Mouse (Mus musculus): ENCODE data around the gene Mtif2. TPM values are rescaled to one million over a fixed set of nuclear protein-coding genes. Genes with fewer than 3 reads are reported as not detected.

Gene Mtif2
- polyA plus RNA-seq (2015; fragmentation: Nextera tagmentation; extraction: Ambion mirVana) = 41.8 and 42.8 TPM in 2 replicates

DNA sequence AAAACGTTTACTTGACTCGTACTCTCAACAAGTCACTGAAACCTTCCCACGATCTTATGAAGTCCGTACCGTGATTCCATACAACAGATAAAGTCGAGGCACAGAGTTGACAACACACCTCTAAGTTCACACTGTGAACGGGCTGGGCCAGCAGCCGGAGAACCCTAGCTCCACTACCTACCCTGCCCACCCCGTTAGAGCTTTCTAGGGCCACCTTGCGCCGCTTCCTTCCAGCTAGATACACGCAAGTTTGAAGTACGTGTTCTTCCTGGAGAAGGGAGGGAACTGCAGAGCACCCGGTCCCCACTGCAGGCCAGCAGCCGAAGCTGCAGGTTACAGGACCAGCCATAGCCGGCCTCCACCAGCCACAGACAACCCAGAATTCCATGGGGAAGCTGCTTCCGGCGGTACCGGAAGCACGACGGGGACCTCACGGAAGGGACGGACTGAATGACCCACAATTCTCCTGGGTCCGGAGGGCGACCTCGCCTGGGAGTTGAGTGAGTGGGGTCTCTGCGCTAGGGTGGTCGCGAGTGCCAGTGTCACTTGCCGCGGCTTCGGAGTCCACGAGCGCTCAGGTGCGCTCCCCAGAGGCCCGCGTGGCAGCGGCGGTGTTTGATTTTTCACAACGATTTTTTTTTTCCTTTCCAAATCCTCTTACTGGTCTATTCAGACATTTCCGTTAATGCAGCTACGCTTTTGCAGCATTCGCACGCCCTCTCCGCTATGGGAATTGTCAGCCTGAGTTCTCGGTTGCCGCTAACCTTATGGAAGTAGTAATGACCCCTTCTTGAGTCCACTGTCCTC lies at the start of gene Mtif2:
Gene Mtif2, plus strand, starts transcription at position 421 of the 807 bp plus-strand sequence.
- Histone ChIP-seq H3K4me2 (replicated peaks) (peak within 1 kb of the TSS; percentile 67), H3K9ac (peak within 1 kb of the TSS; percentile 82), H3K4me1 (peaks cover 6% of the 10 kb centered on the region; the same call in 1 of the 2 replicates), H3K36me3 (peaks cover 10% of the 10 kb centered on the region), H3K4me3 (replicated peaks) (peak within 1 kb of the TSS; percentile 72), H3K9me3 (replicated peaks) (no peaks in the 10 kb centered on the region), H3K27ac (replicated peaks) (peak within 1 kb of the TSS; percentile 84), H3K27me3 (no peaks in the 10 kb centered on the region)
- ATAC-seq (ENCODE audit: insufficient number of reproducible peaks, low FRiP score, low TSS enrichment, low read depth) = peak; percentile 91
- WGBS = 2% methylated on average over 47 of the region's 47 CpGs

DNA sequence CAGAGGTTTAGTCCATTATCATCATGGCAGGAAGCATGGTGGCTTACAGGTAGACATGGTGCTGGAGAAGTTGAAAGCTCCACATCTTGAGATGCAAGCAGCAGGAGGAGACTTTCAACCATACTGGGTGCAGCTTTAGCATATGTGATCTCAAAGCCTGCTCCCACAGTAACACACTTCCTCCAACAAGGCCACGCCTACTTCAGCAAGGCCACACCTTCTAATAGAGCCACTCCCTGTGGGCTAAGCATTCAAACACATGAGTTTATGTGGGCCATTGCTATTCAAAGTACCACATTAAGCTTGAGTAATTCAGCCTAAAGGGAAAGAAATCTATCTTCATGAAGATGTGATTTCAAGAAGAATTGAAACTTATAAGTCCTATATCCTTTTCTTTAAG lies 33.1 kb upstream of the Mtif2 start:
- H3K4me2 ChIP-seq (replicated peaks) = no peak overlapping the region
- H3K27ac ChIP-seq (replicated peaks) = no peak overlapping the region
- H3K4me1 ChIP-seq = no peaks in the 10 kb centered on the region
- H3K9me3 ChIP-seq (replicated peaks) = no peaks in the 10 kb centered on the region
- no peak overlapping the region for H3K4me3 ChIP-seq (replicated peaks)
- 93% methylated on average over 1 of the region's 1 CpGs for WGBS
- peaks cover 10% of the 10 kb centered on the region for H3K36me3 ChIP-seq
- no peak for ATAC-seq (ENCODE audit: insufficient number of reproducible peaks, low FRiP score, low TSS enrichment, low read depth)
- H3K9ac ChIP-seq = no peak overlapping the region
- no peaks in the 10 kb centered on the region for H3K27me3 ChIP-seq

GRCm38 (mm10) chr11:29496962-29497361 lies 29.2 kb upstream of the Mtif2 start:
- no peaks in the 10 kb centered on the region for H3K4me1 ChIP-seq
- no peak for ATAC-seq (ENCODE audit: insufficient number of reproducible peaks, low FRiP score, low TSS enrichment, low read depth)
- 86% methylated on average over 3 of the region's 3 CpGs for WGBS
- H3K4me3 ChIP-seq (replicated peaks) = no peak overlapping the region
- H3K9me3 ChIP-seq (replicated peaks) = no peaks in the 10 kb centered on the region
- H3K9ac ChIP-seq = no peak overlapping the region
- no peak overlapping the region for H3K4me2 ChIP-seq (replicated peaks)
- no peak overlapping the region for H3K27ac ChIP-seq (replicated peaks)
- no peaks in the 10 kb centered on the region for H3K27me3 ChIP-seq
- peaks cover 17% of the 10 kb centered on the region; the same call in 1 of the 2 replicates for H3K36me3 ChIP-seq

GRCm38 (mm10) chr11:29503948-29504893 lies 22.0 kb upstream of the Mtif2 start:
- no peak overlapping the region for H3K4me2 ChIP-seq (replicated peaks)
- no peak overlapping the region for H3K9ac ChIP-seq
- no peaks in the 10 kb centered on the region for H3K27me3 ChIP-seq
- H3K36me3 ChIP-seq = peaks cover 29% of the 10 kb centered on the region
- ATAC-seq (ENCODE audit: insufficient number of reproducible peaks, low FRiP score, low TSS enrichment, low read depth) = no peak
- H3K4me1 ChIP-seq = no peaks in the 10 kb centered on the region
- H3K9me3 ChIP-seq (replicated peaks) = no peaks in the 10 kb centered on the region
- no peak overlapping the region for H3K27ac ChIP-seq (replicated peaks)
- WGBS = 87% methylated on average over 10 of the region's 10 CpGs
- no peak overlapping the region for H3K4me3 ChIP-seq (replicated peaks)

DNA sequence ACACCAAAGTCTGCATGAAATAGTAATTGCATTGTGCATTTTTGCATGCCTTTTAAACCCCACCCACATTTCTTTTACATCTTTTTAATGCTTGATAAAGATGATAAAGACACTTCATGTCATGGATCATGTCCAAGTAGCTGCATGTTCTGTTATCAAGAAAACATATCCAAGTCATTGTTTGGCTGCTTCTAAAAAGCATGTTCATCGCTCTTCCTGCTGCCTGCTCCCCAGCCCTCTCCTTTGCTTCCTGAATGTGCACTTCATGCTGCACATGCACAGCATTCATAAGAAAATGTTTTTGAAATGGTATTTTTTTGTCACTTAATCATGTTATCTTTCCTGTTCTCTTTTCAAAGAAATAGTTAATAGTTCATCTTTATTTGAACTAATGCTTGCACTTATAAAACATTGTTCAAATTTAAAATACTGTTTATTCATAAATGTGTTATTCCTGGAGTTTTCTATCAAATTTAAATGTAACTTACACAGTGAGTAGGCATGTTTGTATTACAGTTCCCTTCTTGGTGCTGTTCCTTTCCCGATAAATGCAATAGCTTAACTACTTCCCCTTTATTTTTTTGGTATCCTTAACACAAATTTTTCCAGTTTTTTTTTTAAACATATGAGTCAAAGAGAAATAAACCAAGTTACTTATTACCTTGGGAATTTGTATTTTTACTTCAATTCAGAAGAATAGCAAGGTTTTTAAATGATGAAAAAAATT lies 21.1 kb upstream of the Mtif2 start:
- no peak overlapping the region for H3K27ac ChIP-seq (replicated peaks)
- no peaks in the 10 kb centered on the region for H3K9me3 ChIP-seq (replicated peaks)
- H3K4me3 ChIP-seq (replicated peaks) = no peak overlapping the region
- ATAC-seq (ENCODE audit: insufficient number of reproducible peaks, low FRiP score, low TSS enrichment, low read depth) = no peak
- H3K9ac ChIP-seq = no peak overlapping the region
- H3K4me2 ChIP-seq (replicated peaks) = no peak overlapping the region
- no peaks in the 10 kb centered on the region for H3K27me3 ChIP-seq
- no peaks in the 10 kb centered on the region for H3K4me1 ChIP-seq
- 93% methylated on average over 2 of the region's 2 CpGs for WGBS
- peaks cover 24% of the 10 kb centered on the region for H3K36me3 ChIP-seq

- H3K9ac ChIP-seq = no peak overlapping the region
- no peaks in the 10 kb centered on the region for H3K9me3 ChIP-seq (replicated peaks)
- 85% methylated on average over 1 of the region's 1 CpGs for WGBS
- H3K4me3 ChIP-seq (replicated peaks) = no peak overlapping the region
- H3K4me1 ChIP-seq = peaks cover 5% of the 10 kb centered on the region; the same call in 1 of the 2 replicates
- H3K27me3 ChIP-seq = no peaks in the 10 kb centered on the region
- H3K36me3 ChIP-seq = peaks cover 17% of the 10 kb centered on the region
- ATAC-seq (ENCODE audit: insufficient number of reproducible peaks, low FRiP score, low TSS enrichment, low read depth) = no peak
- no peak overlapping the region for H3K4me2 ChIP-seq (replicated peaks)
- H3K27ac ChIP-seq (replicated peaks) = no peak overlapping the region
These were observed 16.8 kb upstream of the Mtif2 start for GRCm38 (mm10) chr11:29509421-29509820.

- 91% methylated on average over 4 of the region's 4 CpGs for WGBS
- H3K4me1 ChIP-seq = peaks cover 5% of the 10 kb centered on the region; the same call in 1 of the 2 replicates
- H3K36me3 ChIP-seq = peaks cover 12% of the 10 kb centered on the region
- H3K4me2 ChIP-seq (replicated peaks) = no peak overlapping the region
- H3K27ac ChIP-seq (replicated peaks) = no peak overlapping the region
- ATAC-seq (ENCODE audit: insufficient number of reproducible peaks, low FRiP score, low TSS enrichment, low read depth) = no peak
- no peaks in the 10 kb centered on the region for H3K9me3 ChIP-seq (replicated peaks)
- no peak overlapping the region for H3K9ac ChIP-seq
- no peak overlapping the region for H3K4me3 ChIP-seq (replicated peaks)
- H3K27me3 ChIP-seq = no peaks in the 10 kb centered on the region
These were observed 13.2 kb upstream of the Mtif2 start for GRCm38 (mm10) chr11:29512818-29513535.

GRCm38 (mm10) chr11:29514325-29514681 lies 11.9 kb upstream of the Mtif2 start:
- Histone ChIP-seq H3K27ac (replicated peaks) (peak overlapping the region; percentile 89), H3K27me3 (no peaks in the 10 kb centered on the region), H3K9ac (peak overlapping the region; percentile 54), H3K36me3 (peaks cover 12% of the 10 kb centered on the region), H3K4me3 (replicated peaks) (peak overlapping the region; percentile 68), H3K9me3 (replicated peaks) (no peaks in the 10 kb centered on the region), H3K4me2 (replicated peaks) (peak overlapping the region; percentile 68), H3K4me1 (peaks cover 5% of the 10 kb centered on the region; the same call in 1 of the 2 replicates)
- WGBS = 15% methylated on average over 10 of the region's 10 CpGs
- no peak for ATAC-seq (ENCODE audit: insufficient number of reproducible peaks, low FRiP score, low TSS enrichment, low read depth)

DNA sequence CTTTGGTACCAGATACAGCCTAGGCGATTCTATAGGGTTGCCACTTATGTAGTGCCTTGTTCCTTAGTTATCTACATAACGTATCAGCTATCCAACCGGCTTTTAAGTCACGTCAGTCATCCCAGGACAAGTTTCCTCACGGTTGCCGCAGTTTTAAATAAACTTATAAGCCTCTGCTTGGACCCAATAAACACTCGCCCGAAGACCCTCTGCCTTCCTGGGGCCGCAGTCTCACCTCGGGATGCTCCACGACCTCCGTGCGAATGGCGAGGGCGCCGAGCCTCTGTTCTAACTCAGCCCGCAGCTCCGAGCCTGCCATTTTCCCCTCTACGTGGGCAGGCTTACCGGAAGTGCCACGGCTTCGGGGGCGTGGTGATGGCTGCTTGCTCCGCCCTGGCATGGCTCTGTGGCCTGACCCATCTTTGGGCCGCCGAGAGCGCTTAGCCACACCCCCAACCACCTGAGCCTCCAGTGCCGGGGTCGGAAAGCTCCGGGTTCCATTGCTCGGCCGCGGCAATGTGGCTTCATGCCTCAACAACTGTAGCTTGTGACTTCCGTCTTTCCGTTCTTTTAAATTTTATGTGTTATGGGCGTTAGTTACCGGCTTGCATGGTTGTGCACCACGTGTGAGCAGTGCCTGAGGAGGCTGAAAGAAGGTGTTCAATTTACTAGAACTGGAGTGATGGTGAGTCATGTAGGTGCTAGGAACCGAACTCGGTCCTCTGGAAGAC lies 11.4 kb upstream of the Mtif2 start, which contains the start of gene Prorsd1:
Gene Prorsd1, minus strand, starts transcription at position 352 of the 731 bp plus-strand sequence.
- H3K36me3 ChIP-seq = peaks cover 12% of the 10 kb centered on the region
- peak within 1 kb of the TSS; percentile 89 for H3K27ac ChIP-seq (replicated peaks)
- peak within 1 kb of the TSS; percentile 54 for H3K9ac ChIP-seq
- no peaks in the 10 kb centered on the region for H3K27me3 ChIP-seq
- H3K4me3 ChIP-seq (replicated peaks) = peak within 1 kb of the TSS; percentile 68
- 2% methylated on average over 40 of the region's 40 CpGs for WGBS
- peak within 1 kb of the TSS; percentile 68 for H3K4me2 ChIP-seq (replicated peaks)
- peak; percentile 97 for ATAC-seq (ENCODE audit: insufficient number of reproducible peaks, low FRiP score, low TSS enrichment, low read depth)
- H3K4me1 ChIP-seq = peaks cover 5% of the 10 kb centered on the region; the same call in 1 of the 2 replicates
- H3K9me3 ChIP-seq (replicated peaks) = no peaks in the 10 kb centered on the region

GRCm38 (mm10) chr11:29538201-29538600 lies 12.0 kb downstream of the Mtif2 start:
- H3K4me3 ChIP-seq (replicated peaks) = no peak overlapping the region
- peaks cover 50% of the 10 kb centered on the region for H3K36me3 ChIP-seq
- H3K9ac ChIP-seq = no peak overlapping the region
- no peak overlapping the region for H3K27ac ChIP-seq (replicated peaks)
- no peak overlapping the region for H3K4me2 ChIP-seq (replicated peaks)
- no peaks in the 10 kb centered on the region for H3K27me3 ChIP-seq
- no peaks in the 10 kb centered on the region for H3K4me1 ChIP-seq
- ATAC-seq (ENCODE audit: insufficient number of reproducible peaks, low FRiP score, low TSS enrichment, low read depth) = no peak
- H3K9me3 ChIP-seq (replicated peaks) = no peaks in the 10 kb centered on the region
- WGBS = 94% methylated on average over 1 of the region's 1 CpGs
